Mouse (Mus musculus) stomach, postnatal 0 days (tissue): ENCODE data around the gene Sumo1. TPM values are rescaled to one million over a fixed set of nuclear protein-coding genes. Genes with fewer than 3 reads are reported as not detected.

Source experiments
- ATAC-seq: fragments of 200-750 bp; cut with Nextera tagmentation; 2 replicates; pipeline ENCODE4 v1.8.0; 2017; ENCODE audit not compliant: low FRiP score, low TSS enrichment
- DNase-seq: peaks from one replicate; pipeline ENCODE4 v3.0.0-alpha.2; 2016; ENCODE audit warnings: low spot score
- H3K27ac ChIP-seq: fragments of 300-500 bp; sonication (generic); replicated peaks from 2 replicates; pipeline ENCODE4 v1.5.1; 2014; ENCODE audit warnings: mild to moderate bottlenecking, control low read depth
- H3K27me3 ChIP-seq: fragments of 300-500 bp; sonication (generic); 2 replicates; pipeline ENCODE4 v1.6.1; 2014; ENCODE audit warnings: low read length; ENCODE audit not compliant: control insufficient read depth, insufficient read depth
- H3K36me3 ChIP-seq: fragments of 300-500 bp; sonication (generic); 2 replicates; pipeline ENCODE4 v1.6.1; 2014; ENCODE audit warnings: low read length, mixed read lengths; ENCODE audit not compliant: control insufficient read depth, insufficient read depth
- H3K4me1 ChIP-seq: fragments of 300-500 bp; sonication (generic); replicated peaks from 2 replicates; pipeline ENCODE4 v1.6.1; 2014; ENCODE audit warnings: antibody characterized with exemption; ENCODE audit not compliant: control insufficient read depth, insufficient read depth
- H3K4me2 ChIP-seq: fragments of 300-500 bp; sonication (generic); replicated peaks from 2 replicates; pipeline ENCODE4 v1.6.1; 2014; ENCODE audit warnings: low read depth, mild to moderate bottlenecking, control low read depth, moderate library complexity
- H3K4me3 ChIP-seq: fragments of 300-500 bp; sonication (generic); 2 replicates; pipeline ENCODE4 v1.5.1; 2014; ENCODE audit warnings: low read depth, low read length, control low read depth
- H3K9ac ChIP-seq: fragments of 300-500 bp; sonication (generic); 2 replicates; pipeline ENCODE4 v1.6.1; 2014; ENCODE audit warnings: mild to moderate bottlenecking, low read length, control low read depth, mixed read lengths
- H3K9me3 ChIP-seq: fragments of 300-500 bp; sonication (generic); 2 replicates; pipeline ENCODE4 v1.6.1; 2016; ENCODE audit warnings: low read length; ENCODE audit not compliant: control insufficient read depth
- CTCF ChIP-seq: IDR thresholded peaks from 2 replicates; pipeline ENCODE4 v1.5.1; 2016; ENCODE audit warnings: antibody characterized with exemption, low read depth, mild to moderate bottlenecking, moderate library complexity
- EP300 ChIP-seq: optimal IDR thresholded peaks from 2 replicates; pipeline ENCODE3; 2016; ENCODE audit warnings: antibody characterized with exemption
- WGBS: fragments of 180-500 bp; shearing (Covaris S2); extraction: QIAGEN DNeasy Blood & Tissue Kit; methylation state at CpG from one replicate; pipeline ENCODE4 v1.1.7; 2014; 5-methylcytosine and 5-hydroxymethylcytosine counted together
- polyA plus RNA-seq: library from polyadenylated mRNA; unstranded; fragments of >200 nt; fragmentation: Nextera tagmentation; extraction: Ambion mirVana; gene quantifications from 2 replicates; pipeline ENCODE4 v1.2.1, GENCODE M21; 2015

The Sumo1 gene
- polyA plus RNA-seq, 1 experiment from 2014 or later: 224 TPM

- no peak for ATAC-seq
- Histone ChIP-seq H3K27me3 (no peaks in the 10 kb centered on the region), H3K4me3 (no peak overlapping the region), H3K36me3 (peaks cover 3% of the 10 kb centered on the region; the same call in 1 of the 2 replicates), H3K4me2 (no peak overlapping the region), H3K9me3 (no peaks in the 10 kb centered on the region), H3K9ac (no peak overlapping the region), H3K27ac (no peak overlapping the region), H3K4me1 (0 out of 2 replicates have a peak, but pooled peaks cover 2% of the 10 kb centered on the region)
- DNase-seq: no peak
- TF ChIP-seq CTCF (no peak), EP300 (no peak)
- WGBS: 31% methylated on average over 1 of the region's 1 CpGs
Measured at GRCm38 (mm10) chr1:59687493-59687892, 16.9 kb upstream of the Sumo1 start.

GRCm38 (mm10) chr1:59684819-59685755 is 14.5 kb upstream of the Sumo1 start, which contains the start of gene Nop58:
Gene Nop58, plus strand, starts transcription at chr1:59684971.
- Histone ChIP-seq H3K9ac (peak within 1 kb of the TSS; percentile 77), H3K9me3 (no peaks in the 10 kb centered on the region), H3K4me2 (peak within 1 kb of the TSS; percentile 73), H3K4me1 (0 out of 2 replicates have a peak, but pooled peaks cover 2% of the 10 kb centered on the region), H3K36me3 (no peaks in the 10 kb centered on the region), H3K27me3 (no peaks in the 10 kb centered on the region), H3K27ac (peak within 1 kb of the TSS; percentile 91), H3K4me3 (peak within 1 kb of the TSS; percentile 60)
- peak; percentile 96 for ATAC-seq
- under 1% methylated on average over 49 of the region's 49 CpGs for WGBS
- peak; percentile 88 for DNase-seq
- TF ChIP-seq EP300 (peak; percentile 98), CTCF (0 out of 2 replicates have a peak, but pooled peaks have one; percentile 13)

GRCm38 (mm10) chr1:59683926-59684818 is 13.5 kb upstream of the Sumo1 start:
- ATAC-seq (peak; percentile 41), DNase-seq (peak; percentile 36)
- Histone ChIP-seq H3K4me3 (peak overlapping the region; percentile 35), H3K9ac (peak overlapping the region; percentile 48; the same call in 1 of the 2 replicates), H3K27ac (peak overlapping the region; percentile 74), H3K36me3 (no peaks in the 10 kb centered on the region), H3K27me3 (no peaks in the 10 kb centered on the region), H3K4me1 (0 out of 2 replicates have a peak, but pooled peaks cover 2% of the 10 kb centered on the region), H3K4me2 (peak overlapping the region; percentile 58), H3K9me3 (no peaks in the 10 kb centered on the region)
- TF ChIP-seq CTCF: no peak
- TF ChIP-seq EP300: no peak
- WGBS: 6% methylated on average over 11 of the region's 11 CpGs

- no peak for DNase-seq
- H3K4me3 ChIP-seq: no peak overlapping the region
- no peaks in the 10 kb centered on the region for H3K4me1 ChIP-seq
- no peak for TF ChIP-seq CTCF
- TF ChIP-seq EP300: no peak
- H3K36me3 ChIP-seq: no peaks in the 10 kb centered on the region
- WGBS: 98% methylated on average over 2 of the region's 2 CpGs
- H3K9me3 ChIP-seq: no peaks in the 10 kb centered on the region
- no peak for ATAC-seq
- H3K27me3 ChIP-seq: no peaks in the 10 kb centered on the region
- no peak overlapping the region for H3K9ac ChIP-seq
- no peak overlapping the region for H3K27ac ChIP-seq
- no peak overlapping the region for H3K4me2 ChIP-seq
Measured at GRCm38 (mm10) chr1:59673661-59674060, 3.0 kb upstream of the Sumo1 start.

- ATAC-seq (peak; percentile 38), DNase-seq (peak; percentile 48)
- H3K9ac ChIP-seq: peak overlapping the region; percentile 99
- H3K4me3 ChIP-seq: peak overlapping the region; percentile 95
- WGBS: under 1% methylated on average over 42 of the region's 54 CpGs
- peak overlapping the region; percentile 54 for H3K4me2 ChIP-seq
- H3K9me3 ChIP-seq: no peaks in the 10 kb centered on the region
- H3K27me3 ChIP-seq: no peaks in the 10 kb centered on the region
- TF ChIP-seq EP300 (no peak), CTCF (no peak)
- H3K4me1 ChIP-seq: no peaks in the 10 kb centered on the region
- peak overlapping the region; percentile 97 for H3K27ac ChIP-seq
- no peaks in the 10 kb centered on the region for H3K36me3 ChIP-seq
Measured at GRCm38 (mm10) chr1:59669962-59670630, 538 bp downstream of the Sumo1 start.
